Mouse (Mus musculus): ENCODE data around the gene Dytn. TPM values are rescaled to one million over a fixed set of nuclear protein-coding genes. Genes with fewer than 3 reads are reported as not detected.

Gene Dytn
- polyA plus RNA-seq, 1 experiment from 2014 or later = not detected

DNA sequence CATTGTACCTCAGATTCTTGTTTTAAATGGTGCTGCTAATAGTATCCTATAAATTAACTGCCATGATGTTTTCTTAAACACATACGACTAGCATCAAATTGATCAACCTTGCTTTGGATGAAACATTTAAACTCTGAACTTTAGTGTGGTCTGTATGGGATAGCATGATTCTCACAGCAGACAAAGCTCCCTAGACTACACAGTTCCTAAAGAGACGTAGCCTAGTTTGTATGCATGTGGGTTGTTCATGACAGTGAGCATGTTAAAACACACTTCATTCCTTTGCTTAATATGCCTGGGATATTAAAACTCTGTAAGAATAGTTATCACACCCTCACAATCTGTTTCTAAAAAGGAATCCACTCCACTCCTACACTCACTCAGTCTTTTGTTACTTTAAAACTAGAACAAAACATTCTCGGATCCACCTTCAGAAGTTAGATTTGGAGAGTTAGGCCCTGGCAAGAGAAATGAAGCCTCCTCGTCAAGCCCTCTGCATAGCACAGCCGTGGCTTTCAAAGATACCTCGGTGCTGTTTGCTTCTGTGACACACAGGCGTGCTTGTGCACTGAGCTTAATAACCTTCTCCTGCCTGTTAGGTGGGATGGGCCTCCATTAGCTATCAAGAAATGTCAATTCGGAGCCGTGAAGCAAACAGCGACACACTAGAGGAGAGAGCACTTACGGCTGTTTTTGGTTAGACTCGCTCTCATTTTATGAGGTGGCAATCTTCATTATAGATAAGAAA lies 112.7 kb downstream of the Dytn start:
- Histone ChIP-seq H3K9me3 (no peaks in the 10 kb centered on the region), H3K4me2 (replicated peaks) (peak overlapping the region; percentile 15; the same call in 1 of the 2 replicates), H3K4me1 (peaks cover 29% of the 10 kb centered on the region), H3K9ac (replicated peaks) (no peak overlapping the region), H3K27me3 (no peaks in the 10 kb centered on the region), H3K36me3 (no peaks in the 10 kb centered on the region), H3K4me3 (no peak overlapping the region), H3K27ac (replicated peaks) (peak overlapping the region; percentile 84)
- ATAC-seq (ENCODE audit: low FRiP score, low read depth) = peak; percentile 58; the same call in 1 of the 2 replicates
- WGBS = 47% methylated on average over 12 of the region's 12 CpGs

DNA sequence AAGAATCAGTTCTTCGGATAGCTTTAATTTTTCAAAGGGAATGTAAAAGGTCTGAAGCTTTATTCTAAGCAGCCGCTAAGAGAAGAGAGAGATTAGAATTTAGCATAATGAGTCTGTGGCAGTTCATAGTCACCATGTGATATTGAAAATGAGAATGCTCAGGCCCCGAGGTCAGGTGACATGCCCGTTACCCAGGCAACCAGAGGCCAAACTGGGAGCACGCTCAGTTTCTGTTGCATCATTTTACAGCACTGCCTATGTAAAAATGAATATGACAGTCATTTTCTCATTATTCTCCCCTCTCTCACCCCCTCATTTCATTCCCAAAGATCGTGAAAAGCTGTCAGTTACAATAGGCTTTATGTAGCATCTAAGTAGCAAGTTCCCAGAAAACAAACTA lies 113.3 kb downstream of the Dytn start:
- Histone ChIP-seq H3K27me3 (no peaks in the 10 kb centered on the region), H3K9ac (replicated peaks) (no peak overlapping the region), H3K4me1 (peaks cover 29% of the 10 kb centered on the region), H3K27ac (replicated peaks) (peak overlapping the region; percentile 84), H3K36me3 (no peaks in the 10 kb centered on the region), H3K9me3 (no peaks in the 10 kb centered on the region), H3K4me2 (replicated peaks) (peak overlapping the region; percentile 15), H3K4me3 (no peak overlapping the region)
- peak; percentile 86 for ATAC-seq (ENCODE audit: low FRiP score, low read depth)
- 17% methylated on average over 6 of the region's 6 CpGs for WGBS

Other genes starting within 250 kb of the Dytn start
- gene Adam23, start 241.0 kb downstream of the Dytn start, polyA plus RNA-seq (2016; fragmentation: Nextera tagmentation; extraction: Ambion mirVana) = 10.2 and 13.9 TPM in 2 replicates
- gene Gm39653, start 71.0 kb downstream of the Dytn start, polyA plus RNA-seq (2016; fragmentation: Nextera tagmentation; extraction: Ambion mirVana) = not detected in 2 replicates
- gene Mdh1b, start 43.4 kb upstream of the Dytn start, polyA plus RNA-seq (2016; fragmentation: Nextera tagmentation; extraction: Ambion mirVana) = 0.10 TPM in 1 of 2 replicates, not detected in the other
- 52.4 and 52.5 TPM in 2 replicates for gene Fastkd2, start 43.7 kb upstream of the Dytn start, polyA plus RNA-seq (2016; fragmentation: Nextera tagmentation; extraction: Ambion mirVana)
- 0.19 and 0.25 TPM in 2 replicates for gene 4933402D24Rik, start 82.3 kb upstream of the Dytn start, polyA plus RNA-seq (2016; fragmentation: Nextera tagmentation; extraction: Ambion mirVana)

Data from midbrain, embryonic 12.5 days (tissue).